Mouse (Mus musculus): ENCODE measurements around the gene Cep250. TPM values are rescaled to one million over a fixed set of nuclear protein-coding genes. Genes with fewer than 3 reads are reported as not detected.

Gene Cep250
- polyA plus RNA-seq, 1 experiment = 11.7 TPM

GRCm38 (mm10) chr2:155962991-155963390, 6.7 kb downstream of the Cep250 start:
- no peak for DNase-seq (ENCODE audit: low spot score)

GRCm38 (mm10) chr2:155973348-155973747, 17.1 kb downstream of the Cep250 start:
- DNase-seq (ENCODE audit: low spot score) = no peak

GRCm38 (mm10) chr2:155974087-155974731, 18.0 kb downstream of the Cep250 start:
- DNase-seq (ENCODE audit: low spot score) = no peak

GRCm38 (mm10) chr2:155979328-155979991, 23.2 kb downstream of the Cep250 start:
- DNase-seq (ENCODE audit: low spot score) = no peak

GRCm38 (mm10) chr2:155985776-155986175, 29.5 kb downstream of the Cep250 start:
- DNase-seq (ENCODE audit: low spot score) = no peak

- no peak for DNase-seq (ENCODE audit: low spot score)
Observed at GRCm38 (mm10) chr2:155987131-155987530, 30.9 kb downstream of the Cep250 start.

GRCm38 (mm10) chr2:155989085-155989484, 32.8 kb downstream of the Cep250 start:
- no peak for DNase-seq (ENCODE audit: low spot score)

- DNase-seq (ENCODE audit: low spot score) = no peak
Observed at GRCm38 (mm10) chr2:155991151-155991550, 34.9 kb downstream of the Cep250 start.

GRCm38 (mm10) chr2:155991863-155992321, 35.6 kb downstream of the Cep250 start:
- DNase-seq (ENCODE audit: low spot score) = no peak

GRCm38 (mm10) chr2:156005393-156005792, 49.1 kb downstream of the Cep250 start:
- no peak for DNase-seq (ENCODE audit: low spot score)

- DNase-seq (ENCODE audit: low spot score) = peak; percentile 93
Observed at GRCm38 (mm10) chr2:156007888-156008532, 51.8 kb downstream of the Cep250 start, which contains the start of the genes 6430550D23Rik and Ergic3. Gene 6430550D23Rik (minus strand): TSS chr2:156007977. Gene Ergic3 (plus strand): TSS chr2:156008045.

GRCm38 (mm10) chr2:156018106-156018505, 61.8 kb downstream of the Cep250 start:
- DNase-seq (ENCODE audit: low spot score) = no peak

- DNase-seq (ENCODE audit: low spot score) = no peak
Observed at GRCm38 (mm10) chr2:156021219-156021618, 65.0 kb downstream of the Cep250 start.

GRCm38 (mm10) chr2:156021765-156022164, 65.5 kb downstream of the Cep250 start:
- no peak for DNase-seq (ENCODE audit: low spot score)

GRCm38 (mm10) chr2:156025482-156025881, 69.2 kb downstream of the Cep250 start:
- DNase-seq (ENCODE audit: low spot score) = no peak

GRCm38 (mm10) chr2:156039390-156039789, 83.1 kb downstream of the Cep250 start:
- no peak for DNase-seq (ENCODE audit: low spot score)

GRCm38 (mm10) chr2:156042903-156043302, 86.6 kb downstream of the Cep250 start:
- no peak for DNase-seq (ENCODE audit: low spot score)

- DNase-seq (ENCODE audit: low spot score) = no peak
Observed at GRCm38 (mm10) chr2:156047929-156048328, 91.7 kb downstream of the Cep250 start.
